Mouse (Mus musculus) erythroid progenitor cell, adult 5-6 weeks (primary cell): ENCODE data around the gene Sytl1. TPM values are rescaled to one million over a fixed set of nuclear protein-coding genes. Genes with fewer than 3 reads are reported as not detected.

ENCODE experiments used
- ATAC-seq: replicated peaks from 2 replicates; pipeline ENCODE4 v1.8.0; 2016; ENCODE audit warnings: moderate number of reproducible peaks, mild to moderate bottlenecking, moderate TSS enrichment, inconsistent platforms; ENCODE audit not compliant: poor library complexity, low FRiP score, severe bottlenecking
- total RNA-seq, 2 experiments: library from RNA; stranded (forward) in 1 of 2; stranded (reverse) in 1 of 2; fragments of 150-400 nt in 1 of 2; fragments of 186-747, 209-891 nt in 1 of 2; gene quantifications; 2 replicates each; pipeline versions ENCODE4 v1.2.3 to v1.2.4; 2015 to 2017; ENCODE audit warnings: low replicate concordance in 2 of 2

Sytl1 gene
- total RNA-seq, 2 experiments from 2014 or later = 0.84 to 1.8 TPM

GRCm38 (mm10) chr4:133220656-133221055, 42.3 kb downstream of the Sytl1 start:
- no peak for ATAC-seq

GRCm38 (mm10) chr4:133218745-133219144, 44.2 kb downstream of the Sytl1 start:
- no peak for ATAC-seq

- ATAC-seq = no peak
Measured at GRCm38 (mm10) chr4:133217641-133218040, 45.3 kb downstream of the Sytl1 start.

GRCm38 (mm10) chr4:133213661-133214060, 49.3 kb downstream of the Sytl1 start:
- ATAC-seq = no peak

DNA sequence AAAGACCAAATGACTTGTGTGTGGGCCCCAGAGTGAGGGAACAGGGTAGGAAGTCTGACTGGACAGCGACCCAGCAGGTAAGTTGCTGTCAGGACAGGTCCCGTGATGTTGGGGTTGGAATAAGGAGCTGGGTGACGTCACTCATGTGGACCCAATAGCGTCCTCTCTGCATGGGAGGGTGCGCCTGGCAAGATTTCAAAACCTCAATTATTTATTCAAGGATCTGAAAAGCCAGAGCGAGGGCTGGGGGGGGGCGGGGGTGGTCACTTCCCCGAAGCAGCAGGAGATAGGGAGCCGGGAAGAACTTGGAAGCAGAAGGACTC, 49.7 kb downstream of the Sytl1 start:
- ATAC-seq = no peak

- ATAC-seq = 0 out of 2 replicates have a peak, but pooled peaks have one; percentile 39
Measured at GRCm38 (mm10) chr4:133212562-133213267, 50.2 kb downstream of the Sytl1 start.

DNA sequence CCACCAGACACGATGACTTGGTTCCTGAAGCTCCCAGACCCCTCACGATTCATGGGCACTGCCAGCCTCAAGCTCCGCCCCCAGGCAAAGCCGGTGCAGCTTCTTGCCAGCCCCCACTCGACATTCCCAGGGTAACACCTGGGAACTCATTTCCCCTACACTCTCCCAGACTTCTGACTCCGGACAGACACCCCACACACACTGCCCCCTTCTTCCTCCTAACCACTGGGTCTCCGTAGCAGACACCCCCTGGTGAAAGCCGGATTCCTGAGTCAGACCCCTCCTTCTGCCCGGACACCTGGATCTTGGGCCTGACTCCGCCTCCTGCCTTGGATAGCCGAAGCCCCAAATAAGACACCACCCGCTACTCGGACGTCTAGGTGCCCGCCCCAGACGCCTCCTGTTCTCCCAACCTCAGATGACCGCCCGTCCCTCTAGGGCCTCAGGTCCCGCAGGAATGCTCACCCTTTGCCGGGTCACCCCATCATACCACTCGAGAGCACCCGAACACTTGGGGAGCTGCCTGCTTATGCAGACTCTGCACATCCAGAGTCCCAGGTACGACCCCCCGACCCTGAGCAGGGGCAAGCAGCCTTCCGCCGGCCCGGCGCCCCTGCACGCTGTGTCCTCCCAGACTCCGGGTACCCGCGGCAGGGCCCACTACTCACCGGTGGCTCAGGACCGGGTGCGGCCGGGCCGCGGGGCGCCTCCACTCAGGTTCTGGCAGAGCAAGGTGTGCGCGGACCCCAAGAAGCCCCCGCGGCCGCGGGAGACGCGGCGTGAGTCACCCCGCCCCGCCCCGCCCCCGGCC, 51.0 kb downstream of the Sytl1 start, which contains the start of the genes Cd164l2 and Gpr3:
Gene Cd164l2, plus strand, starts transcription at position 381 of the 811 bp plus-strand sequence.
Gene Gpr3, minus strand, starts transcription at position 786 of the 811 bp plus-strand sequence.
- no peak for ATAC-seq

GRCm38 (mm10) chr4:133210788-133211390, 52.0 kb downstream of the Sytl1 start:
- no peak for ATAC-seq

DNA sequence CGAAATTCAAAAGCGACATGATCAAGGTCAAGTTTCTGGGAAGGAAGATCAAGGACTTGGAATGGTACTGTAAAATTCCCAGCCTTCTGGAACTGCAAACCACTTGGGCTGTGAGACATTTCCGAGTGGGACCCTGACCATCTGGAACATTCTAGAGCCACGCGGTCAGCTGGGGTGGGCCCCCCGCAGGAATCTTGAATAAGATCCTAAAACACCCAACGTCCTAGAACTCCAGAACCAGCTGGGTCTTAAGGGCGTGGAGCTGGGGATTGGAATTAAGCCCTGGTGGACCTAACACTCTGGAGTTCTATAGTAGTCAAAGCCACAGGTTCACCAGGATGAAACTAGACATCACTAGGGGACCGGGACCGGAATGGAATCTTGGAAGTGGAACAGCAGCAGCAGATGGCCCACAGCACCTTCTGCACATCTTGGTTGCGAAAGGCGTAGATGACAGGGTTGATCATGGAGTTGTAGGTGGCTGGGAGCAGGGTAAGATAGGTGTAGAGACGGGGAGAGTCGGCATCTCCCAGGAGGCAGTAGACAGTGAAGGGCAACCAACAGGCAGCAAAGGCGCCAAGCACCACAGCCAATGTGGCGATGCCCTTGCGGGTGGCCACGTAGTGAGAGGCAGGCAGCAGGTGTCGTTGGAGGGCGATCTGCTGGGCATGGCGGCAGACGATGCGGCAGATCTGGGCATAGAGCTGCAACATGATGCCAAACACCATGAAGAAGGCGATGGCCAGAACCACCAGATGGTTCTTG, 52.7 kb downstream of the Sytl1 start:
- no peak for ATAC-seq

DNA sequence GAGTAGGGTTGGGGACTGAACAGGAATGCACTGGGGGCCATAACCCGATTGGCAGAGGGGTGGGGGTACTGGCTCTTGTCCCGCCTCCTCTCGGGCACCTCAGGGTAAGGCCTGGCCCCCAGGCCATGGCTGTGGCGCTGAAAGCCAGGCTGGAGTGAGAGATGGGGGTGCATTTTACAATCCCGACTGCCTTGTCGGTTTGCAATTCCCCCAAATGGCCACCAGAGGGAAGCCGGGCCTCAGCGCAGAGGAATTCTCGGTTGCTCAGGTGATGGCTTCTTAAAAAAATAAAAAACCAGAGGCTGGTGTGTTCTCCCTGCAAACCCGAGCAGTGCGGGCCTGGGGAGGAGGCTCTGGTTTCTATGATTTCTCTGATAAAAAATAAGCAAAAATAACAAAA, 53.5 kb downstream of the Sytl1 start:
- ATAC-seq = peak; percentile 68

- ATAC-seq = no peak
Measured at GRCm38 (mm10) chr4:133204379-133204778, 58.5 kb downstream of the Sytl1 start.

GRCm38 (mm10) chr4:133203591-133203990, 59.3 kb downstream of the Sytl1 start:
- no peak for ATAC-seq

Other genes with a start within 250 kb of the Sytl1 start
- 79.6 and 83.6 TPM in 2 replicates for gene Wasf2, start 132.6 kb downstream of the Sytl1 start, total RNA-seq (2015; ENCODE audit: low replicate concordance)
- 59.7 and 73.7 TPM in 2 replicates for gene Wasf2, start 132.6 kb downstream of the Sytl1 start, total RNA-seq (2017; ENCODE audit: low replicate concordance)
- gene Cd164l2, start 51.0 kb downstream of the Sytl1 start, total RNA-seq (2015; ENCODE audit: low replicate concordance) = not detected in 2 replicates
- not detected in 2 replicates for gene Cd164l2, start 51.0 kb downstream of the Sytl1 start, total RNA-seq (2017; ENCODE audit: low replicate concordance)
- gene Gpr3, start 50.6 kb downstream of the Sytl1 start, total RNA-seq (2015; ENCODE audit: low replicate concordance) = not detected in 2 replicates
- gene Gpr3, start 50.6 kb downstream of the Sytl1 start, total RNA-seq (2017; ENCODE audit: low replicate concordance) = not detected in 2 replicates
- gene Map3k6, start 22.3 kb downstream of the Sytl1 start, total RNA-seq (2015; ENCODE audit: low replicate concordance) = 4.2 TPM in 1 of 2 replicates, not detected in the other
- 8.1 TPM in 1 of 2 replicates, not detected in the other for gene Map3k6, start 22.3 kb downstream of the Sytl1 start, total RNA-seq (2017; ENCODE audit: low replicate concordance)
- 5.0 and 10.1 TPM in 2 replicates for gene Tmem222, start 14.7 kb upstream of the Sytl1 start, total RNA-seq (2015; ENCODE audit: low replicate concordance)
- gene Tmem222, start 14.7 kb upstream of the Sytl1 start, total RNA-seq (2017; ENCODE audit: low replicate concordance) = 9.8 and 11.3 TPM in 2 replicates
- gene Wdtc1, start 90.4 kb upstream of the Sytl1 start, total RNA-seq (2015; ENCODE audit: low replicate concordance) = 16.2 and 28.5 TPM in 2 replicates
- 9.0 and 10.1 TPM in 2 replicates for gene Wdtc1, start 90.4 kb upstream of the Sytl1 start, total RNA-seq (2017; ENCODE audit: low replicate concordance)
- gene Slc9a1, start 106.6 kb upstream of the Sytl1 start, total RNA-seq (2015; ENCODE audit: low replicate concordance) = 15.9 and 18.4 TPM in 2 replicates
- gene Slc9a1, start 106.6 kb upstream of the Sytl1 start, total RNA-seq (2017; ENCODE audit: low replicate concordance) = 13.5 and 13.7 TPM in 2 replicates
- not detected in 2 replicates for gene Tent5b, start 217.0 kb upstream of the Sytl1 start, total RNA-seq (2015; ENCODE audit: low replicate concordance)
- gene Tent5b, start 217.0 kb upstream of the Sytl1 start, total RNA-seq (2017; ENCODE audit: low replicate concordance) = not detected in 2 replicates
- gene Trnp1, start 235.4 kb upstream of the Sytl1 start, total RNA-seq (2015; ENCODE audit: low replicate concordance) = not detected in 2 replicates
- gene Trnp1, start 235.4 kb upstream of the Sytl1 start, total RNA-seq (2017; ENCODE audit: low replicate concordance) = not detected in 2 replicates